Mouse (Mus musculus): ENCODE data around the gene Klk7. TPM values are rescaled to one million over a fixed set of nuclear protein-coding genes. Genes with fewer than 3 reads are reported as not detected.

Gene Klk7
- polyA plus RNA-seq, 1 experiment from 2014 or later, result not detected

DNA sequence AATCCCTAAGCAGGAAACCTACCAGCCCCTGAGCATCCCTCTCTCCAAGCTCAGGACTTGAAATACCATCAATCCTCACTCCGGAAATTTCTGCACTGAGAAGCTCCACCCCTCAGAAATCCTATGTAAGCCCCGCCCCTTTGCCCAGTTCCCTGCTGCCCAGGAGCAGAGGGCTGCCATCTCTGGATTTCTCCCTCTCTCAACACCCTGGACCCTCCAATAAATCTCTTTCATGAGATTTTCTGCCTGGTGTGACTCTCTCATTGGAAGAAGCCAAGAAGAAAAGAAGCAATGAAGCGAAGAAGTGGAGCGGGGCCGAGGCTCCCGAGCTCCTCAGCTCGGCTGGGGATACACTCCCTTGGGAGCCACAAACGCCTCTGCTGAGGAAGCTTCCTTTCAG lies 49.3 kb downstream of the Klk7 start:
- H3K27me3 ChIP-seq (ENCODE audit: poor library complexity, severe bottlenecking), result no peaks in the 10 kb centered on the region
- peak; percentile 12 for DNase-seq (ENCODE audit: extremely low spot score, low spot score)
- no peak overlapping the region for H3K4me3 ChIP-seq
- 0 out of 2 replicates have a peak, but pooled peaks cover 3% of the 10 kb centered on the region for H3K9me3 ChIP-seq
- 43% methylated on average over 8 of the region's 8 CpGs for WGBS
- no peak overlapping the region for H3K27ac ChIP-seq
- H3K36me3 ChIP-seq (replicated peaks), result no peaks in the 10 kb centered on the region
- H3K4me1 ChIP-seq, result peaks cover 9% of the 10 kb centered on the region

Other genes with a start within 250 kb of the Klk7 start
- gene Zfp658, start 249.0 kb upstream of the Klk7 start, polyA plus RNA-seq (2016; fragmentation: Nextera tagmentation; extraction: Ambion mirVana), result 4.8 and 5.1 TPM in 2 replicates
- gene Zfp719, start 231.7 kb upstream of the Klk7 start, polyA plus RNA-seq (2016; fragmentation: Nextera tagmentation; extraction: Ambion mirVana), result 14.6 and 15.3 TPM in 2 replicates
- gene Zfp819, start 204.1 kb upstream of the Klk7 start, polyA plus RNA-seq (2016; fragmentation: Nextera tagmentation; extraction: Ambion mirVana), result 1.5 and 2.3 TPM in 2 replicates
- not detected in 2 replicates for gene Ceacam18, start 176.6 kb upstream of the Klk7 start, polyA plus RNA-seq (2016; fragmentation: Nextera tagmentation; extraction: Ambion mirVana)
- 0.21 and 0.22 TPM in 2 replicates for gene Siglece, start 151.1 kb upstream of the Klk7 start, polyA plus RNA-seq (2016; fragmentation: Nextera tagmentation; extraction: Ambion mirVana)
- gene Ctu1, start 139.3 kb upstream of the Klk7 start, polyA plus RNA-seq (2016; fragmentation: Nextera tagmentation; extraction: Ambion mirVana), result 15.7 and 18.4 TPM in 2 replicates
- gene Klk14, start 120.9 kb upstream of the Klk7 start, polyA plus RNA-seq (2016; fragmentation: Nextera tagmentation; extraction: Ambion mirVana), result not detected in 2 replicates
- gene Klk13, start 98.7 kb upstream of the Klk7 start, polyA plus RNA-seq (2016; fragmentation: Nextera tagmentation; extraction: Ambion mirVana), result 0.29 and 0.64 TPM in 2 replicates
- gene Klk12, start 42.4 kb upstream of the Klk7 start, polyA plus RNA-seq (2016; fragmentation: Nextera tagmentation; extraction: Ambion mirVana), result not detected in 2 replicates
- gene Klk11, start 36.7 kb upstream of the Klk7 start, polyA plus RNA-seq (2016; fragmentation: Nextera tagmentation; extraction: Ambion mirVana), result 0.11 TPM in 1 of 2 replicates, not detected in the other
- gene Klk10, start 30.3 kb upstream of the Klk7 start, polyA plus RNA-seq (2016; fragmentation: Nextera tagmentation; extraction: Ambion mirVana), result 0.11 and 0.43 TPM in 2 replicates
- not detected in 2 replicates for gene Klk9, start 19.4 kb upstream of the Klk7 start, polyA plus RNA-seq (2016; fragmentation: Nextera tagmentation; extraction: Ambion mirVana)
- 12.6 and 12.8 TPM in 2 replicates for gene Klk8, start 13.7 kb upstream of the Klk7 start, polyA plus RNA-seq (2016; fragmentation: Nextera tagmentation; extraction: Ambion mirVana)
- gene Klk6, start 13.2 kb downstream of the Klk7 start, polyA plus RNA-seq (2016; fragmentation: Nextera tagmentation; extraction: Ambion mirVana), result not detected in 2 replicates
- gene Klk5, start 30.7 kb downstream of the Klk7 start, polyA plus RNA-seq (2016; fragmentation: Nextera tagmentation; extraction: Ambion mirVana), result 0.19 and 0.30 TPM in 2 replicates
- gene Klk4, start 69.9 kb downstream of the Klk7 start, polyA plus RNA-seq (2016; fragmentation: Nextera tagmentation; extraction: Ambion mirVana), result not detected in 2 replicates
- not detected in 2 replicates for gene Klk15, start 122.4 kb downstream of the Klk7 start, polyA plus RNA-seq (2016; fragmentation: Nextera tagmentation; extraction: Ambion mirVana)
- gene Klk1b8, start 139.4 kb downstream of the Klk7 start, polyA plus RNA-seq (2016; fragmentation: Nextera tagmentation; extraction: Ambion mirVana), result not detected in 2 replicates
- not detected in 2 replicates for gene Klk1b1, start 155.5 kb downstream of the Klk7 start, polyA plus RNA-seq (2016; fragmentation: Nextera tagmentation; extraction: Ambion mirVana)
- gene Klk1b9, start 164.8 kb downstream of the Klk7 start, polyA plus RNA-seq (2016; fragmentation: Nextera tagmentation; extraction: Ambion mirVana), result not detected in 2 replicates
- gene Klk1b11, start 184.6 kb downstream of the Klk7 start, polyA plus RNA-seq (2016; fragmentation: Nextera tagmentation; extraction: Ambion mirVana), result not detected in 2 replicates
- not detected in 2 replicates for gene Klk1b26, start 200.9 kb downstream of the Klk7 start, polyA plus RNA-seq (2016; fragmentation: Nextera tagmentation; extraction: Ambion mirVana)
- not detected in 2 replicates for gene Klk1b27, start 241.0 kb downstream of the Klk7 start, polyA plus RNA-seq (2016; fragmentation: Nextera tagmentation; extraction: Ambion mirVana)